Mouse (Mus musculus) heart, postnatal 0 days (tissue): Measurements from ENCODE around the gene Prkaa1. TPM values are rescaled to one million over a fixed set of nuclear protein-coding genes. Genes with fewer than 3 reads are reported as not detected.

Experiments
- ATAC-seq: fragments of 200-750 bp; cut with Nextera tagmentation; 2 replicates; pipeline ENCODE4 v1.8.0; 2017; ENCODE audit warnings: low read depth, moderate number of reproducible peaks, moderate library complexity; ENCODE audit not compliant: insufficient read depth
- DNase-seq: peaks from one replicate; pipeline ENCODE4 v3.0.0-alpha.2; 2016; ENCODE audit warnings: low spot score
- H3K27ac ChIP-seq: fragments of 300-500 bp; sonication (generic); 2 replicates; pipeline ENCODE4 v1.5.1; 2014; ENCODE audit warnings: low read depth, mild to moderate bottlenecking
- H3K27me3 ChIP-seq: fragments of 300-500 bp; sonication (generic); 2 replicates; pipeline ENCODE4 v1.6.1; 2014; ENCODE audit warnings: low read length, mixed read lengths; ENCODE audit not compliant: control insufficient read depth, insufficient read depth
- H3K36me3 ChIP-seq: fragments of 300-500 bp; sonication (generic); replicated peaks from 2 replicates; pipeline ENCODE4 v1.6.1; 2014; ENCODE audit warnings: low read length, mixed read lengths; ENCODE audit not compliant: control insufficient read depth, insufficient read depth
- H3K4me1 ChIP-seq: fragments of 300-500 bp; sonication (generic); 2 replicates; pipeline ENCODE4 v1.6.1; 2014; ENCODE audit warnings: antibody characterized with exemption; ENCODE audit not compliant: control insufficient read depth, insufficient read depth
- H3K4me2 ChIP-seq: fragments of 300-500 bp; sonication (generic); 2 replicates; pipeline ENCODE4 v1.6.1; 2014; ENCODE audit warnings: low read depth, mild to moderate bottlenecking, low read length, moderate library complexity
- H3K4me3 ChIP-seq: fragments of 300-500 bp; sonication (generic); 2 replicates; pipeline ENCODE4 v1.5.1; 2014; ENCODE audit warnings: low read depth, low read length
- H3K9ac ChIP-seq: fragments of 300-500 bp; sonication (generic); replicated peaks from 2 replicates; pipeline ENCODE4 v1.6.1; 2014; ENCODE audit warnings: low read depth, low read length, mixed read lengths
- H3K9me3 ChIP-seq: fragments of 300-500 bp; sonication (generic); replicated peaks from 2 replicates; pipeline ENCODE4 v1.6.1; 2016; ENCODE audit warnings: low read length; ENCODE audit not compliant: control insufficient read depth
- CTCF ChIP-seq: IDR thresholded peaks from 2 replicates; pipeline ENCODE4 v1.5.1; 2016; ENCODE audit warnings: antibody characterized with exemption, control low read depth, low read depth
- EP300 ChIP-seq: IDR thresholded peaks from 2 replicates; pipeline ENCODE4 v1.6.1; 2016; ENCODE audit warnings: antibody characterized with exemption, low read depth
- WGBS: fragments of 180-500 bp; shearing (Covaris S2); extraction: QIAGEN DNeasy Blood & Tissue Kit; methylation state at CpG from one replicate; pipeline ENCODE4 v1.1.7; 2014; 5-methylcytosine and 5-hydroxymethylcytosine counted together
- polyA plus RNA-seq: library from polyadenylated mRNA; unstranded; fragments of >200 nt; fragmentation: Nextera tagmentation; extraction: Ambion mirVana; gene quantifications from 2 replicates; pipeline ENCODE4 v1.2.1, GENCODE M21; 2015
- total RNA-seq: library from RNA; depleted of rRNA; stranded (reverse); fragments of >200 nt; gene quantifications from 2 replicates; pipeline ENCODE4 v1.2.3, GENCODE M21; 2014; ENCODE audit warnings: low replicate concordance; rRNA removed

Gene Prkaa1
- total RNA-seq (11.6 and 15.5 TPM in 2 replicates), polyA plus RNA-seq (9.8 and 10.0 TPM in 2 replicates)

GRCm38 (mm10) chr15:5143361-5144020, at the start of gene Prkaa1:
Prkaa1 (plus strand) TSS chr15:5143861.
- under 1% methylated on average over 60 of the region's 80 CpGs for WGBS
- Histone ChIP-seq H3K4me2 (peak within 1 kb of the TSS; percentile 73), H3K4me1 (peaks cover 9% of the 10 kb centered on the region), H3K4me3 (peak within 1 kb of the TSS; percentile 99), H3K9me3 (no peaks in the 10 kb centered on the region), H3K9ac (peak within 1 kb of the TSS; percentile 86), H3K27me3 (no peaks in the 10 kb centered on the region), H3K27ac (peak within 1 kb of the TSS; percentile 91), H3K36me3 (no peaks in the 10 kb centered on the region)
- no peak for TF ChIP-seq EP300
- TF ChIP-seq CTCF, result no peak
- DNase-seq (peak; percentile 76), ATAC-seq (peak; percentile 93)

GRCm38 (mm10) chr15:5095534-5096301, 47.9 kb upstream of the Prkaa1 start:
- Histone ChIP-seq H3K9ac (no peak overlapping the region), H3K9me3 (no peaks in the 10 kb centered on the region), H3K4me3 (no peak overlapping the region), H3K27me3 (no peaks in the 10 kb centered on the region), H3K27ac (no peak overlapping the region), H3K36me3 (peaks cover 10% of the 10 kb centered on the region), H3K4me2 (no peak overlapping the region), H3K4me1 (no peaks in the 10 kb centered on the region)
- ATAC-seq (no peak), DNase-seq (no peak)
- no peak for TF ChIP-seq CTCF
- TF ChIP-seq EP300, result no peak
- 79% methylated on average over 11 of the region's 11 CpGs for WGBS

DNA sequence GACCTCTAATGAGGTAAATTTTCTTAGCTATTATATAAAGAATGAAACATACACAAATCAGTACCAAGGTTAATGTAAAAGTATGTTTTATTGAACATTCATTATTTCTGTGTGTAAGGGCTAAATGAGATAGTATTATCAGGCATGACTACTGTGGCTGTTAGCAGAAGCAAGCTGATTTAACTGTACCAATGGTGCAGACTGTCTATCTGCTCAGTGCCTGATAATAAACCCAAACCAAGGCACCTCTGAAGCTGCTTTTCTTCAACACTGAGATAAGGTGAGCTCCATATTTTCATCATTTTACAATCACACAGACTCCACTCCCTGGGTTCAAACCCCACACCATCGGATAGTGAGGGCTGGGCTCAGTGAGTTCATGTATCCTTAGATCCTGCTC, 46.3 kb upstream of the Prkaa1 start:
- WGBS, result 78% methylated on average over 1 of the region's 1 CpGs
- H3K4me1 ChIP-seq, result no peaks in the 10 kb centered on the region
- no peaks in the 10 kb centered on the region for H3K27me3 ChIP-seq
- DNase-seq (no peak), ATAC-seq (no peak)
- no peak overlapping the region for H3K9ac ChIP-seq
- no peak for TF ChIP-seq CTCF
- TF ChIP-seq EP300, result no peak
- no peak overlapping the region for H3K4me2 ChIP-seq
- H3K27ac ChIP-seq, result no peak overlapping the region
- no peak overlapping the region for H3K4me3 ChIP-seq
- no peaks in the 10 kb centered on the region for H3K9me3 ChIP-seq
- peaks cover 10% of the 10 kb centered on the region for H3K36me3 ChIP-seq

DNA sequence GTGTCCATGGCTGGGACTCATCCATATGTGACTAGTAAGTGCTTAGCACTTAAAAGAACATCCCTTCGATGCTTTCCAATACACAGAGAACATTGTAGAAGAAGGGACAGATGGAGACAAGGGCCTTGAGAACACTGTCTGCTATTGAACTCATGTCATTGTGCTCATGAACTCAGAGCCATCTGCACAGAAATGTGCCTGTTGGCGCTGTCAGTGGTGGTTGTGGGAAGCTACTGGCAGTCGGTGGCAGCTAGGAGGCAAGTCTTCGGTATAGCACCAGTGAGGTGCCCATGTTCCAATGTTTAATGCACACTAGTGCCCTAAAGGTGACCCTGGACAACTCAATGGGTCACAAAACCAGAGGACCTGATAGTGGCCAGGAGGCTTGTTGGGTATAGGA, 41.3 kb upstream of the Prkaa1 start:
- Histone ChIP-seq H3K4me2 (no peak overlapping the region), H3K4me1 (no peaks in the 10 kb centered on the region; the same call in 1 of the 2 replicates), H3K27me3 (no peaks in the 10 kb centered on the region), H3K9me3 (no peaks in the 10 kb centered on the region), H3K4me3 (no peak overlapping the region), H3K9ac (no peak overlapping the region), H3K36me3 (peaks cover 13% of the 10 kb centered on the region), H3K27ac (no peak overlapping the region)
- ATAC-seq, result no peak
- no peak for DNase-seq
- TF ChIP-seq CTCF, result no peak
- no peak for TF ChIP-seq EP300
- WGBS, result 93% methylated on average over 4 of the region's 4 CpGs

GRCm38 (mm10) chr15:5105891-5106290, 37.8 kb upstream of the Prkaa1 start:
- DNase-seq (no peak), ATAC-seq (no peak)
- WGBS, result 80% methylated on average over 6 of the region's 6 CpGs

More at GRCm38 (mm10) chr15:5105891-5106290, 37.8 kb upstream of the Prkaa1 start:
- Histone ChIP-seq H3K4me1 (no peaks in the 10 kb centered on the region; the same call in 1 of the 2 replicates), H3K36me3 (peaks cover 3% of the 10 kb centered on the region; the same call in 1 of the 2 replicates), H3K9ac (no peak overlapping the region), H3K4me3 (no peak overlapping the region), H3K4me2 (no peak overlapping the region), H3K27me3 (no peaks in the 10 kb centered on the region), H3K27ac (no peak overlapping the region), H3K9me3 (no peaks in the 10 kb centered on the region)
- TF ChIP-seq EP300 (no peak), CTCF (no peak)
